Mouse (Mus musculus): Measurements from ENCODE around the gene Kif24. TPM values are rescaled to one million over a fixed set of nuclear protein-coding genes. Genes with fewer than 3 reads are reported as not detected.

Kif24 gene
- total and polyA plus RNA-seq, 3 experiments: 7.0 to 47.8 (median 21.6) TPM

GRCm38 (mm10) chr4:41401573-41401972, 63.1 kb downstream of the Kif24 start:
- no peak for TF ChIP-seq TAL1 (conservative IDR thresholded peaks at IDR 0.05; ENCODE audit: low read depth, low read length)
- TF ChIP-seq CTCF (IDR thresholded peaks at IDR 0.05; ENCODE audit: low read depth, low read length): no peak
- TF ChIP-seq POLR2AphosphoS5 (IDR thresholded peaks at IDR 0.05; ENCODE audit: insufficient replicate concordance, low read depth, low read length): no peak
- TF ChIP-seq GATA1 (IDR thresholded peaks at IDR 0.05; ENCODE audit: borderline replicate concordance, low read length): no peak
- no peak for TF ChIP-seq GATA2 (IDR thresholded peaks at IDR 0.05; ENCODE audit: borderline replicate concordance, low read depth, low read length)
- H3K4me3 ChIP-seq (ENCODE audit: low read depth, low read length): no peak overlapping the region
- DNase-seq (ENCODE audit: low spot score) (no peak), ATAC-seq (ENCODE audit: extremely low read depth, insufficient number of reproducible peaks, low FRiP score, poor library complexity, severe bottlenecking) (no peak)
- H3K9me3 ChIP-seq (replicated peaks): no peaks in the 10 kb centered on the region
- H3K36me3 ChIP-seq (replicated peaks): peaks cover 91% of the 10 kb centered on the region
- H3K27me3 ChIP-seq (ENCODE audit: insufficient read depth, low read length): no peaks in the 10 kb centered on the region
- peaks cover 17% of the 10 kb centered on the region for H3K4me1 ChIP-seq (ENCODE audit: insufficient read depth, low read depth, low read length)

GRCm38 (mm10) chr4:41401167-41401566, 63.5 kb downstream of the Kif24 start:
- peaks cover 90% of the 10 kb centered on the region for H3K36me3 ChIP-seq (replicated peaks)
- DNase-seq (ENCODE audit: low spot score): no peak
- no peak overlapping the region for H3K4me3 ChIP-seq (ENCODE audit: low read depth, low read length)

GRCm38 (mm10) chr4:41399904-41400303, 64.8 kb downstream of the Kif24 start:
- ATAC-seq (ENCODE audit: extremely low read depth, insufficient number of reproducible peaks, low FRiP score, poor library complexity, severe bottlenecking) (no peak), DNase-seq (ENCODE audit: low spot score) (no peak)
- Histone ChIP-seq H3K27me3 (ENCODE audit: insufficient read depth, low read length) (no peaks in the 10 kb centered on the region), H3K4me1 (ENCODE audit: insufficient read depth, low read depth, low read length) (peaks cover 17% of the 10 kb centered on the region), H3K9me3 (replicated peaks) (no peaks in the 10 kb centered on the region), H3K36me3 (replicated peaks) (peaks cover 94% of the 10 kb centered on the region), H3K4me3 (ENCODE audit: low read depth, low read length) (no peak overlapping the region)
- TF ChIP-seq CTCF (IDR thresholded peaks at IDR 0.05; ENCODE audit: low read depth, low read length) (no peak), TAL1 (conservative IDR thresholded peaks at IDR 0.05; ENCODE audit: low read depth, low read length) (no peak), GATA1 (IDR thresholded peaks at IDR 0.05; ENCODE audit: borderline replicate concordance, low read length) (no peak), POLR2AphosphoS5 (IDR thresholded peaks at IDR 0.05; ENCODE audit: insufficient replicate concordance, low read depth, low read length) (no peak), GATA2 (IDR thresholded peaks at IDR 0.05; ENCODE audit: borderline replicate concordance, low read depth, low read length) (no peak)

More at GRCm38 (mm10) chr4:41401167-41401566, 63.5 kb downstream of the Kif24 start:
- H3K27me3 ChIP-seq (ENCODE audit: insufficient read depth, low read length): no peaks in the 10 kb centered on the region
- no peaks in the 10 kb centered on the region for H3K9me3 ChIP-seq (replicated peaks)
- no peak for TF ChIP-seq GATA1 (IDR thresholded peaks at IDR 0.05; ENCODE audit: borderline replicate concordance, low read length)
- TF ChIP-seq CTCF (IDR thresholded peaks at IDR 0.05; ENCODE audit: low read depth, low read length): no peak
- no peak for TF ChIP-seq GATA2 (IDR thresholded peaks at IDR 0.05; ENCODE audit: borderline replicate concordance, low read depth, low read length)
- TF ChIP-seq POLR2AphosphoS5 (IDR thresholded peaks at IDR 0.05; ENCODE audit: insufficient replicate concordance, low read depth, low read length): no peak
- no peak for TF ChIP-seq TAL1 (conservative IDR thresholded peaks at IDR 0.05; ENCODE audit: low read depth, low read length)
- peaks cover 17% of the 10 kb centered on the region for H3K4me1 ChIP-seq (ENCODE audit: insufficient read depth, low read depth, low read length)
- ATAC-seq (ENCODE audit: extremely low read depth, insufficient number of reproducible peaks, low FRiP score, poor library complexity, severe bottlenecking): no peak

- no peaks in the 10 kb centered on the region for H3K27me3 ChIP-seq (ENCODE audit: insufficient read depth, low read length)
- peaks cover 17% of the 10 kb centered on the region for H3K4me1 ChIP-seq (ENCODE audit: insufficient read depth, low read depth, low read length)
- no peak for TF ChIP-seq GATA1 (IDR thresholded peaks at IDR 0.05; ENCODE audit: borderline replicate concordance, low read length)
- TF ChIP-seq TAL1 (conservative IDR thresholded peaks at IDR 0.05; ENCODE audit: low read depth, low read length): no peak
- TF ChIP-seq GATA2 (IDR thresholded peaks at IDR 0.05; ENCODE audit: borderline replicate concordance, low read depth, low read length): no peak
- no peak for TF ChIP-seq POLR2AphosphoS5 (IDR thresholded peaks at IDR 0.05; ENCODE audit: insufficient replicate concordance, low read depth, low read length)
- no peaks in the 10 kb centered on the region for H3K9me3 ChIP-seq (replicated peaks)
- no peak for DNase-seq (ENCODE audit: low spot score)
- H3K4me3 ChIP-seq (ENCODE audit: low read depth, low read length): no peak overlapping the region
- peaks cover 94% of the 10 kb centered on the region for H3K36me3 ChIP-seq (replicated peaks)
- ATAC-seq (ENCODE audit: extremely low read depth, insufficient number of reproducible peaks, low FRiP score, poor library complexity, severe bottlenecking): no peak
These were observed 66.3 kb downstream of the Kif24 start for GRCm38 (mm10) chr4:41398353-41398752.

- no peak overlapping the region for H3K4me3 ChIP-seq (ENCODE audit: low read depth, low read length)
- H3K9me3 ChIP-seq (replicated peaks): no peaks in the 10 kb centered on the region
- H3K27me3 ChIP-seq (ENCODE audit: insufficient read depth, low read length): no peaks in the 10 kb centered on the region
- TF ChIP-seq POLR2AphosphoS5 (IDR thresholded peaks at IDR 0.05; ENCODE audit: insufficient replicate concordance, low read depth, low read length): no peak
- no peak for TF ChIP-seq TAL1 (conservative IDR thresholded peaks at IDR 0.05; ENCODE audit: low read depth, low read length)
- no peak for TF ChIP-seq CTCF (IDR thresholded peaks at IDR 0.05; ENCODE audit: low read depth, low read length)
- no peak for TF ChIP-seq GATA1 (IDR thresholded peaks at IDR 0.05; ENCODE audit: borderline replicate concordance, low read length)
- no peak for TF ChIP-seq GATA2 (IDR thresholded peaks at IDR 0.05; ENCODE audit: borderline replicate concordance, low read depth, low read length)
- H3K4me1 ChIP-seq (ENCODE audit: insufficient read depth, low read depth, low read length): peaks cover 6% of the 10 kb centered on the region; the same call in 1 of the 2 replicates
- ATAC-seq (ENCODE audit: extremely low read depth, insufficient number of reproducible peaks, low FRiP score, poor library complexity, severe bottlenecking) (no peak), DNase-seq (ENCODE audit: low spot score) (no peak)
- H3K36me3 ChIP-seq (replicated peaks): peaks cover 95% of the 10 kb centered on the region
These were observed 70.0 kb downstream of the Kif24 start for GRCm38 (mm10) chr4:41394651-41395050.

GRCm38 (mm10) chr4:41391015-41391414, 73.7 kb downstream of the Kif24 start:
- no peaks in the 10 kb centered on the region for H3K9me3 ChIP-seq (replicated peaks)
- H3K36me3 ChIP-seq (replicated peaks): peaks cover 100% of the 10 kb centered on the region
- no peaks in the 10 kb centered on the region for H3K27me3 ChIP-seq (ENCODE audit: insufficient read depth, low read length)
- no peak overlapping the region for H3K4me3 ChIP-seq (ENCODE audit: low read depth, low read length)
- ATAC-seq (ENCODE audit: extremely low read depth, insufficient number of reproducible peaks, low FRiP score, poor library complexity, severe bottlenecking) (no peak), DNase-seq (ENCODE audit: low spot score) (no peak)
- H3K4me1 ChIP-seq (ENCODE audit: insufficient read depth, low read depth, low read length): peaks cover 28% of the 10 kb centered on the region
- TF ChIP-seq TAL1 (conservative IDR thresholded peaks at IDR 0.05; ENCODE audit: low read depth, low read length) (no peak), CTCF (IDR thresholded peaks at IDR 0.05; ENCODE audit: low read depth, low read length) (no peak), GATA2 (IDR thresholded peaks at IDR 0.05; ENCODE audit: borderline replicate concordance, low read depth, low read length) (no peak), GATA1 (IDR thresholded peaks at IDR 0.05; ENCODE audit: borderline replicate concordance, low read length) (no peak), POLR2AphosphoS5 (IDR thresholded peaks at IDR 0.05; ENCODE audit: insufficient replicate concordance, low read depth, low read length) (no peak)

Measured in G1E (cell line).